Mouse (Mus musculus) granulocyte monocyte progenitor cell, adult 5-6 weeks (primary cell): Measurements from ENCODE around the gene Fbxw21. TPM values are rescaled to one million over a fixed set of nuclear protein-coding genes. Genes with fewer than 3 reads are reported as not detected.
"Not testable (repeated sequence)": the region's sequence is repeated elsewhere in the genome, so short reads cannot be mapped to it uniquely, and the experiment has no call there.

ENCODE experiments used
- ATAC-seq: replicated peaks from 2 replicates; pipeline ENCODE4 v1.8.0; 2016; ENCODE audit warnings: mild to moderate bottlenecking, moderate TSS enrichment, inconsistent platforms; ENCODE audit not compliant: poor library complexity, severe bottlenecking
- total RNA-seq, 2 experiments: library from RNA; stranded (forward) in 1 of 2; stranded (reverse) in 1 of 2; fragments of 200-712, 200-1000 nt in 1 of 2; fragments of >200 nt in 1 of 2; fragmentation: Nextera tagmentation in 1 of 2; gene quantifications; 2 replicates each; pipeline ENCODE4 v1.2.3; 2014 to 2017

Fbxw21 gene
- total RNA-seq (2014; fragmentation: Nextera tagmentation) (not detected in 2 replicates), total RNA-seq (2017) (not detected in 2 replicates)

- no peak for ATAC-seq
Measured at GRCm38 (mm10) chr9:109161941-109162340, at the start of gene Fbxw21. Fbxw21 (minus strand) TSS chr9:109162041.

- ATAC-seq = not testable (repeated sequence)
Measured at GRCm38 (mm10) chr9:109201347-109201746, 39.5 kb upstream of the Fbxw21 start.

DNA sequence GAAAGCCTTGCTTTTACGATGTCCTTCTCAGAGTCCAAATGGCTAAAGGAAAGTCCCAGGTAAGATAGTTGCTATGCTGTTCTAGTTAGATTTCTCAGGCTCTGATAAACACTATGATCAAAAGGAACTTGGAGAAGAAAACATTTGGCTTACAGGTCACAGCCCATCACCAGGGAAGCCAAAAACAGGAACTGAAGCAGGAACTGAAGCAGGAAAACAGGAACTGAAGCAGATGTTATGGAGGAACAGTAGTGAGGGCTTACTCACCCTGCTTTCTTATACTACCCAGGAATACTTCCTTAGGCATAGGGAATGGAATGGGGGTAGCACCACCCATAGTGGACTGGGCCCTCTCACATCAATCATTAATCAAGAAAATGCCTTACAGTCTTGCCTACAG, 38.5 kb upstream of the Fbxw21 start:
- ATAC-seq = peak; percentile 73

DNA sequence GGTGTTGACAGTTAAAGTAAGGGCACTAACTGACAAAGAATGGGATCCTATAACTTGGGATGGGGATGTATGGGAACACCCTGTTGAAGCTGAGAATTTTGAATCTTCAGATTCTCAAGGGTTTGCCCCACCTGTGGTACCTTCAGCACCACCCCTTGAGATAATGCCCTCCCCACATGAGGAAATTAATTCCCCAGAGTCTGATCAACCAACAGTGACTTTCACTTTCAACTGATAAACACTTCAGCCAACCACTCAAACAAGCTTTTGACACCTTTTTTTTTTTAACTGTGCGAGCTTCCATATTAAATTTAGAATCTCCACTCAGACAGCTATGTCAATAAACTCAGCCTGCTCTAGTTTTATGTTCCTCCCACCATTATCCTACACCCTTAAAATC, 37.5 kb upstream of the Fbxw21 start:
- no peak for ATAC-seq

- not testable (repeated sequence) for ATAC-seq
Measured at GRCm38 (mm10) chr9:109195875-109196274, 34.0 kb upstream of the Fbxw21 start, which contains the start of gene Fbxw13. Fbxw13 (minus strand) TSS chr9:109195975.

- ATAC-seq = no peak
Measured at GRCm38 (mm10) chr9:109177208-109177607, 15.4 kb upstream of the Fbxw21 start.

- no peak for ATAC-seq
Measured at GRCm38 (mm10) chr9:109176301-109176700, 14.5 kb upstream of the Fbxw21 start.

GRCm38 (mm10) chr9:109167316-109167715, 5.5 kb upstream of the Fbxw21 start:
- ATAC-seq = no peak

DNA sequence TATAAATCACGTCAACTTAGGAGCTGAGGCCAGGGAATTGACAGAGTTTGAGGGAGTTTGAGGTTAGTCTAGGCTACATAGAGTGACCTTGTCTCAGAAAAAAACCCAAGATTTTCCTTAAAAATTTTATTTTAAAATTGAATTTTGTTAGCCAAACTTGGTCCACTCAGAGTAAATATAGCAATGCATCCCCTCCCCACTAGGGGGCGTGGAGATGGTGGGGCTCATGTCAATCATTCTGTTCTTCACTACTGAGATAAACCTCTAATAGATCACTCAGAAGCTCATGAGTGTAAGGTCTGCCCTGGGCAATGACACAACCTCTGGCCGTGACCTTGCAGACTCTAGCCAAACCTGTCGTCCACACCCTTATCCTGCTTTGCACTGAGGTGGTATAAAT, 21.4 kb downstream of the Fbxw21 start:
- not testable (repeated sequence) for ATAC-seq

GRCm38 (mm10) chr9:109130076-109130475, 31.8 kb downstream of the Fbxw21 start:
- ATAC-seq = no peak

- ATAC-seq = no peak
Measured at GRCm38 (mm10) chr9:109128211-109128610, 33.6 kb downstream of the Fbxw21 start.

GRCm38 (mm10) chr9:109127076-109127475, 34.8 kb downstream of the Fbxw21 start:
- ATAC-seq = no peak

DNA sequence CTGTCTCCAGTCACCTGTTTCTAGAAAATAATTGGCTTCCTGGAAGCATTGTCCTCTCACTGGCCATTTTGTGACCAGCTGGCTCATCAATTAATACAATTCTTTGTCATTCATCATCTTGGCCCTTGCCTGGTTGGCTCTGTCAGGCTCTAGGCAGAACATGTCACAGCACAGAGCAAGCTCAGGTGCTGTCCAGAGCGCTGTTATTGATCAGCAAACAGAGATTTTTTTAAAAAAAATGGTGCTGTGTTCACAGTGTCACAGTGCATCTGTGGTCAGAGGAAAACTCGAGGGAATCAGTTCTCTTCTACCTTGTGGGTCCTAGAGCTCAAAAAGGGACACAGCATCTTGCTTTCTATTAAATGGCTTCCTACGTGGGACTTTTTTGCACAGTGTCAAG, 36.4 kb downstream of the Fbxw21 start:
- ATAC-seq = no peak

DNA sequence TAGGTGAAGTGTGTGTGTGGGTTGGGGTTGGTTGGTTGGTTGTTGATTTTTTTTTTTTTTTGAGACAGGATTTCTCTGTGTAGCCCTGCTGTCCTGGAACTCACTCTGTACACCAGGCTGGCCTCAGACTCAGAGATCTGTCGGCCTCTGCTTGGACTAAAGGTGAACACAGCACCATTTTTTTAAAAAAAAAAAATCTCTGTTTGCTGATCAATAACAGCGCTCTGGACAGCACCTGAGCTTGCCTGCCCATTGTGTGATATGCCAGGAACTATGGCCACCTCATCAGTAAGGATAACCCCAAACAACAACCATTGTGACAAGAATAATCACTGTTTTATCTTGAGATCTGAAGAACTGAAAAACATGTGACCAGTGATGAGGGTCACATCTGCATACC, 36.8 kb downstream of the Fbxw21 start:
- ATAC-seq = no peak

DNA sequence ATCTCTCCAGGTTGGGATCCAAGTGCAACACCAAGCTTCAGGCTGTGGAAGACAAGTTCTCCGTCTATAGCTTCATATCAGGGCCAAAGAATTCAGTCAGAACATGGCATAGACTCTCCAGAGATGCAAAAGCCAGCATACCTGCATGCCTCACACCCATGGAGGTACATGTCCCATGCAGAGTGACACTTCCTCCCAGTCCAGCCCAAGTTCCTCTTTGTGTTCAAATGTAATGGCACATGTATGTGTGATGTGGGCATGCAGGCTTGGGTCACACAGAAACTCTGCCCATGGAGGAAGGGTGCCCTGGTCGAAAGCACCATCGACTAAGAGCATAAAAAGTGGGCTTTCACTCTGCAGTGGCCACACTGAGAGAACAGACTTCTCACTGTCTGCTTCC, 37.7 kb downstream of the Fbxw21 start:
- peak; percentile 64 for ATAC-seq

- ATAC-seq = peak; percentile 41
Measured at GRCm38 (mm10) chr9:109123266-109123665, 38.6 kb downstream of the Fbxw21 start.

- peak; percentile 55; the same call in 1 of the 2 replicates for ATAC-seq
Measured at GRCm38 (mm10) chr9:109122553-109123085, 39.2 kb downstream of the Fbxw21 start.

- no peak for ATAC-seq
Measured at GRCm38 (mm10) chr9:109120956-109121355, 40.9 kb downstream of the Fbxw21 start.

GRCm38 (mm10) chr9:109119571-109119970, 42.3 kb downstream of the Fbxw21 start:
- ATAC-seq = no peak

DNA sequence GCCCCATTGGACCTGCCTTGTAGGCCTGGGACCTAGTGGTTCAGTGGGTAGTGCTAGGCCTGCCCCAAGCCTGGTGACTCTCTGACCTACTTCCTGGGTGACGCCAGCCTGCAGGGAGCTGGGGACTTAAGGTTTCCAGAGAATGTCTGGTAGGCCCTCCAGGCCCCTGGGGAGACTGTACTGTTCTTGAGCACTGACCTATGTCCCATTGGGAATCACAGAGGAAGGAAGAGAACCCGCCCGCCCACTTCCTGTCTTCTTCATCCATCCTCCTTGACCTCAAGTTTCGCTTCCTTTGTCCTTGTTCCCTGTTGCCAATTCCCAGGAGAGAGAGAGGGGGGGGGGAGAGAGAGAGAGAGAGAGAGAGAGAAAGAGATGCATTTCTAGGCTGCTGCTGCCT, 43.7 kb downstream of the Fbxw21 start:
- peak; percentile 47 for ATAC-seq

- ATAC-seq = no peak
Measured at GRCm38 (mm10) chr9:109116205-109116604, 45.6 kb downstream of the Fbxw21 start.

GRCm38 (mm10) chr9:109114871-109115270, 47.0 kb downstream of the Fbxw21 start:
- no peak for ATAC-seq

- ATAC-seq = no peak
Measured at GRCm38 (mm10) chr9:109114276-109114675, 47.6 kb downstream of the Fbxw21 start.
